Mouse (Mus musculus): Measurements from ENCODE around the gene Pou5f1. TPM values are rescaled to one million over a fixed set of nuclear protein-coding genes. Genes with fewer than 3 reads are reported as not detected.
"Not testable (repeated sequence)": the region's sequence is repeated elsewhere in the genome, so short reads cannot be mapped to it uniquely, and the experiment has no call there.

Gene Pou5f1
- polyA plus RNA-seq, 1 experiment from 2014 or later = not detected

- peaks cover 24% of the 10 kb centered on the region for H3K27me3 ChIP-seq (replicated peaks; ENCODE audit: control insufficient read depth, insufficient read depth, low read length)
- 48% methylated on average over 4 of the region's 5 CpGs for WGBS
- H3K9ac ChIP-seq (ENCODE audit: low read depth, low read length); H3K27ac ChIP-seq (ENCODE audit: low read depth, low read length); H3K4me3 ChIP-seq (ENCODE audit: low read length); ATAC-seq; H3K9me3 ChIP-seq (ENCODE audit: control insufficient read depth, low read length); H3K36me3 ChIP-seq (ENCODE audit: control insufficient read depth, insufficient read depth, low read length); H3K4me2 ChIP-seq (ENCODE audit: low read length); H3K4me1 ChIP-seq (ENCODE audit: control insufficient read depth, insufficient read depth, low read depth, low read length): not testable (repeated sequence)
These were observed 2.5 kb downstream of the Pou5f1 start for GRCm38 (mm10) chr17:35508279-35508678.

- H3K4me1 ChIP-seq (ENCODE audit: control insufficient read depth, insufficient read depth, low read depth, low read length) = no peaks in the 10 kb centered on the region; the same call in 1 of the 2 replicates
- ATAC-seq = 0 out of 2 replicates have a peak, but pooled peaks have one; percentile 38
- no peaks in the 10 kb centered on the region for H3K36me3 ChIP-seq (ENCODE audit: control insufficient read depth, insufficient read depth, low read length)
- WGBS = 36% methylated on average over 8 of the region's 8 CpGs
- H3K4me2 ChIP-seq (ENCODE audit: low read length) = no peak overlapping the region
- H3K9ac ChIP-seq (ENCODE audit: low read depth, low read length) = no peak overlapping the region
- no peaks in the 10 kb centered on the region for H3K9me3 ChIP-seq (ENCODE audit: control insufficient read depth, low read length)
- no peak overlapping the region for H3K27ac ChIP-seq (ENCODE audit: low read depth, low read length)
- peaks cover 24% of the 10 kb centered on the region for H3K27me3 ChIP-seq (replicated peaks; ENCODE audit: control insufficient read depth, insufficient read depth, low read length)
- no peak overlapping the region for H3K4me3 ChIP-seq (ENCODE audit: low read length)
These were observed 3.5 kb downstream of the Pou5f1 start for GRCm38 (mm10) chr17:35509284-35509683.

GRCm38 (mm10) chr17:35512916-35513626, 7.3 kb downstream of the Pou5f1 start:
- Histone ChIP-seq H3K4me2 (ENCODE audit: low read length) (no peak overlapping the region), H3K36me3 (ENCODE audit: control insufficient read depth, insufficient read depth, low read length) (no peaks in the 10 kb centered on the region), H3K9me3 (ENCODE audit: control insufficient read depth, low read length) (no peaks in the 10 kb centered on the region), H3K4me3 (ENCODE audit: low read length) (no peak overlapping the region), H3K9ac (ENCODE audit: low read depth, low read length) (no peak overlapping the region), H3K27ac (ENCODE audit: low read depth, low read length) (no peak overlapping the region), H3K4me1 (ENCODE audit: control insufficient read depth, insufficient read depth, low read depth, low read length) (peaks cover 16% of the 10 kb centered on the region), H3K27me3 (replicated peaks; ENCODE audit: control insufficient read depth, insufficient read depth, low read length) (peaks cover 3% of the 10 kb centered on the region)
- ATAC-seq = no peak
- WGBS = 94% methylated on average over 7 of the region's 7 CpGs

- H3K27ac ChIP-seq (ENCODE audit: low read depth, low read length) = no peak overlapping the region
- no peaks in the 10 kb centered on the region for H3K36me3 ChIP-seq (ENCODE audit: control insufficient read depth, insufficient read depth, low read length)
- H3K27me3 ChIP-seq (replicated peaks; ENCODE audit: control insufficient read depth, insufficient read depth, low read length) = peaks cover 3% of the 10 kb centered on the region; the same call in 1 of the 2 replicates
- H3K9me3 ChIP-seq (ENCODE audit: control insufficient read depth, low read length) = no peaks in the 10 kb centered on the region
- no peak for ATAC-seq
- H3K4me3 ChIP-seq (ENCODE audit: low read length) = no peak overlapping the region
- H3K9ac ChIP-seq (ENCODE audit: low read depth, low read length) = no peak overlapping the region
- 15% methylated on average over 2 of the region's 2 CpGs for whole genome bisulfite sequencing
- no peak overlapping the region for H3K4me2 ChIP-seq (ENCODE audit: low read length)
- H3K4me1 ChIP-seq (ENCODE audit: control insufficient read depth, insufficient read depth, low read depth, low read length) = peaks cover 16% of the 10 kb centered on the region
These were observed 8.1 kb downstream of the Pou5f1 start for GRCm38 (mm10) chr17:35513886-35514285.

- Histone ChIP-seq H3K9ac (ENCODE audit: low read depth, low read length) (no peak overlapping the region), H3K9me3 (ENCODE audit: control insufficient read depth, low read length) (no peaks in the 10 kb centered on the region), H3K36me3 (ENCODE audit: control insufficient read depth, insufficient read depth, low read length) (no peaks in the 10 kb centered on the region), H3K4me1 (ENCODE audit: control insufficient read depth, insufficient read depth, low read depth, low read length) (peaks cover 16% of the 10 kb centered on the region), H3K4me2 (ENCODE audit: low read length) (peak overlapping the region; percentile 26), H3K4me3 (ENCODE audit: low read length) (no peak overlapping the region), H3K27ac (ENCODE audit: low read depth, low read length) (no peak overlapping the region), H3K27me3 (replicated peaks; ENCODE audit: control insufficient read depth, insufficient read depth, low read length) (peaks cover 3% of the 10 kb centered on the region; the same call in 1 of the 2 replicates)
- ATAC-seq = no peak
- WGBS = 38% methylated on average over 6 of the region's 6 CpGs
These were observed 8.9 kb downstream of the Pou5f1 start for GRCm38 (mm10) chr17:35514756-35515155.

GRCm38 (mm10) chr17:35515911-35516640, 10.3 kb downstream of the Pou5f1 start:
- peaks cover 3% of the 10 kb centered on the region; the same call in 1 of the 2 replicates for H3K27me3 ChIP-seq (replicated peaks; ENCODE audit: control insufficient read depth, insufficient read depth, low read length)
- WGBS = 6% methylated on average over 25 of the region's 25 CpGs
- H3K9ac ChIP-seq (ENCODE audit: low read depth, low read length) = peak overlapping the region; percentile 59
- peak overlapping the region; percentile 67 for H3K4me3 ChIP-seq (ENCODE audit: low read length)
- H3K4me1 ChIP-seq (ENCODE audit: control insufficient read depth, insufficient read depth, low read depth, low read length) = peaks cover 16% of the 10 kb centered on the region
- H3K27ac ChIP-seq (ENCODE audit: low read depth, low read length) = no peak overlapping the region
- no peaks in the 10 kb centered on the region for H3K36me3 ChIP-seq (ENCODE audit: control insufficient read depth, insufficient read depth, low read length)
- H3K9me3 ChIP-seq (ENCODE audit: control insufficient read depth, low read length) = no peaks in the 10 kb centered on the region
- ATAC-seq = peak; percentile 43
- peak overlapping the region; percentile 88 for H3K4me2 ChIP-seq (ENCODE audit: low read length)

GRCm38 (mm10) chr17:35516652-35517500, 11.1 kb downstream of the Pou5f1 start, which contains the start of the genes Tcf19 and Cchcr1:
TSS of gene Tcf19 (minus strand) at chr17:35516824.
TSS of gene Cchcr1 (plus strand) at chr17:35517100.
- no peaks in the 10 kb centered on the region for H3K36me3 ChIP-seq (ENCODE audit: control insufficient read depth, insufficient read depth, low read length)
- H3K27me3 ChIP-seq (replicated peaks; ENCODE audit: control insufficient read depth, insufficient read depth, low read length) = peaks cover 3% of the 10 kb centered on the region; the same call in 1 of the 2 replicates
- peak within 1 kb of the TSS; percentile 67 for H3K4me3 ChIP-seq (ENCODE audit: low read length)
- WGBS = 1% methylated on average over 67 of the region's 67 CpGs
- H3K4me1 ChIP-seq (ENCODE audit: control insufficient read depth, insufficient read depth, low read depth, low read length) = peaks cover 16% of the 10 kb centered on the region
- no peaks in the 10 kb centered on the region for H3K9me3 ChIP-seq (ENCODE audit: control insufficient read depth, low read length)
- H3K4me2 ChIP-seq (ENCODE audit: low read length) = peak within 1 kb of the TSS; percentile 88
- peak; percentile 96 for ATAC-seq
- peak within 1 kb of the TSS; percentile 59 for H3K9ac ChIP-seq (ENCODE audit: low read depth, low read length)
- no peak within 1 kb of the TSS for H3K27ac ChIP-seq (ENCODE audit: low read depth, low read length)

- Histone ChIP-seq H3K9me3 (ENCODE audit: control insufficient read depth, low read length) (no peaks in the 10 kb centered on the region), H3K4me2 (ENCODE audit: low read length) (peak overlapping the region; percentile 88), H3K4me1 (ENCODE audit: control insufficient read depth, insufficient read depth, low read depth, low read length) (peaks cover 16% of the 10 kb centered on the region), H3K27me3 (replicated peaks; ENCODE audit: control insufficient read depth, insufficient read depth, low read length) (peaks cover 3% of the 10 kb centered on the region; the same call in 1 of the 2 replicates), H3K9ac (ENCODE audit: low read depth, low read length) (peak overlapping the region; percentile 53), H3K4me3 (ENCODE audit: low read length) (peak overlapping the region; percentile 67), H3K27ac (ENCODE audit: low read depth, low read length) (no peak overlapping the region), H3K36me3 (ENCODE audit: control insufficient read depth, insufficient read depth, low read length) (no peaks in the 10 kb centered on the region)
- 10% methylated on average over 12 of the region's 12 CpGs for WGBS
- ATAC-seq = no peak
These were observed 11.7 kb downstream of the Pou5f1 start for GRCm38 (mm10) chr17:35517526-35517925.
